Mouse (Mus musculus): ENCODE results near the gene C2cd3.

DNA sequence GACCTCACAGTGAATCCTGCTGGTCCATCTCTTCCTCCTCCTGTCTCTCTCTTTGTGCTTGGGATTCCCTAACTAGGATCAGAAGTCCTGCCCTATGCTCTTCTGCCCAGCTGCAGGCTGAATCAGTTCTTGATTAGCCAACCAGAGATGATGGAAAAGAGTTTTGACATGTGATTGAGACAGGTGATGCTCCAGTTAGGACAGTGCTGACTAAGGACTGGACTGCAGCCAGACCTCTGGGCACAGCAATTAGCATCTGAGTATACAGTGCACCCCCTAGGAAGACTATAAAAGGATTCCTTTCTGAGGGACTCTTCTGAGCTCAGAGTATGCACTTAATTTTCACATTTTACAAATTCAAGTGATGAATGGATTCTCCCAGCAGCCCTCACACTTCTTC, 9.1 kb downstream of the C2cd3 start:
- TF ChIP-seq CTCF (IDR thresholded peaks at IDR 0.05) (no peak), EP300 (IDR thresholded peaks at IDR 0.05) (no peak)

All from lung, postnatal 0 days (tissue).